Mouse (Mus musculus) midbrain, embryonic 15.5 days (tissue): ENCODE data around the gene Pip. TPM values are rescaled to one million over a fixed set of nuclear protein-coding genes. Genes with fewer than 3 reads are reported as not detected.

Experiments
- ATAC-seq: fragments of 200-750 bp; cut with Nextera tagmentation; replicated peaks from 2 replicates; pipeline ENCODE4 v1.8.0; 2017; ENCODE audit warnings: moderate TSS enrichment
- H3K27ac ChIP-seq: fragments of 300-500 bp; sonication (generic); 2 replicates; pipeline ENCODE4 v1.5.1; 2015; ENCODE audit warnings: mild to moderate bottlenecking, inconsistent platforms
- H3K27me3 ChIP-seq: fragments of 300-500 bp; sonication (generic); replicated peaks from 2 replicates; pipeline ENCODE4 v1.6.1; 2015; ENCODE audit warnings: inconsistent platforms
- H3K36me3 ChIP-seq: fragments of 300-500 bp; sonication (generic); replicated peaks from 2 replicates; pipeline ENCODE4 v1.6.1; 2015; ENCODE audit warnings: inconsistent platforms
- H3K4me1 ChIP-seq: fragments of 300-500 bp; sonication (generic); 2 replicates; pipeline ENCODE4 v1.6.1; 2015; ENCODE audit warnings: inconsistent platforms
- H3K4me2 ChIP-seq: fragments of 300-500 bp; sonication (generic); 2 replicates; pipeline ENCODE4 v1.6.1; 2015; ENCODE audit warnings: inconsistent platforms, mild to moderate bottlenecking, moderate library complexity
- H3K4me3 ChIP-seq: fragments of 300-500 bp; sonication (generic); 2 replicates; pipeline ENCODE4 v1.5.1; 2015; ENCODE audit warnings: mild to moderate bottlenecking, inconsistent platforms
- H3K9ac ChIP-seq: fragments of 300-500 bp; sonication (generic); 2 replicates; pipeline ENCODE4 v1.6.1; 2015; ENCODE audit warnings: mild to moderate bottlenecking, inconsistent platforms
- H3K9me3 ChIP-seq: fragments of 300-500 bp; sonication (generic); 2 replicates; pipeline ENCODE4 v1.6.1; 2016; ENCODE audit warnings: inconsistent platforms
- WGBS: fragments of 180-500 bp; shearing (Covaris S2); methylation state at CpG from one replicate; pipeline ENCODE4 v1.1.7; 2015; ENCODE audit warnings: mixed read lengths; 5-methylcytosine and 5-hydroxymethylcytosine counted together
- polyA plus RNA-seq: library from polyadenylated mRNA; unstranded; fragments of >200 nt; fragmentation: Nextera tagmentation; extraction: Ambion mirVana; gene quantifications from 2 replicates; pipeline ENCODE4 v1.2.1, GENCODE M21; 2015

Pip gene
- not detected in 2 replicates for polyA plus RNA-seq

- H3K36me3 ChIP-seq = no peaks in the 10 kb centered on the region
- no peak within 1 kb of the TSS for H3K4me3 ChIP-seq
- no peaks in the 10 kb centered on the region for H3K27me3 ChIP-seq
- ATAC-seq = no peak
- no peaks in the 10 kb centered on the region for H3K9me3 ChIP-seq
- no peaks in the 10 kb centered on the region for H3K4me1 ChIP-seq
- no peak within 1 kb of the TSS for H3K27ac ChIP-seq
- WGBS = 85% methylated on average over 2 of the region's 2 CpGs
- no peak within 1 kb of the TSS for H3K4me2 ChIP-seq
- H3K9ac ChIP-seq = no peak within 1 kb of the TSS
Observed at GRCm38 (mm10) chr6:41847235-41847634, at the start of gene Pip. Gene Pip (plus strand): TSS chr6:41847535.

- H3K4me1 ChIP-seq = no peaks in the 10 kb centered on the region
- no peak overlapping the region for H3K4me3 ChIP-seq
- no peaks in the 10 kb centered on the region for H3K9me3 ChIP-seq
- H3K27ac ChIP-seq = no peak overlapping the region
- no peaks in the 10 kb centered on the region for H3K27me3 ChIP-seq
- no peak for ATAC-seq
- no peak overlapping the region for H3K4me2 ChIP-seq
- no peak overlapping the region for H3K9ac ChIP-seq
- H3K36me3 ChIP-seq = no peaks in the 10 kb centered on the region
Observed at GRCm38 (mm10) chr6:41824086-41824485, 23.2 kb upstream of the Pip start.

GRCm38 (mm10) chr6:41829516-41829915, 17.8 kb upstream of the Pip start:
- Histone ChIP-seq H3K4me1 (no peaks in the 10 kb centered on the region), H3K9me3 (no peaks in the 10 kb centered on the region), H3K36me3 (no peaks in the 10 kb centered on the region), H3K4me2 (no peak overlapping the region), H3K27ac (no peak overlapping the region), H3K4me3 (no peak overlapping the region), H3K27me3 (no peaks in the 10 kb centered on the region), H3K9ac (no peak overlapping the region)
- 71% methylated on average over 2 of the region's 2 CpGs for WGBS
- no peak for ATAC-seq

- no peak within 1 kb of the TSS for H3K9ac ChIP-seq
- H3K36me3 ChIP-seq = no peaks in the 10 kb centered on the region
- H3K4me3 ChIP-seq = no peak within 1 kb of the TSS
- H3K4me1 ChIP-seq = no peaks in the 10 kb centered on the region
- no peak within 1 kb of the TSS for H3K27ac ChIP-seq
- WGBS = 91% methylated on average over 3 of the region's 3 CpGs
- H3K27me3 ChIP-seq = no peaks in the 10 kb centered on the region
- no peak for ATAC-seq
- no peak within 1 kb of the TSS for H3K4me2 ChIP-seq
- H3K9me3 ChIP-seq = no peaks in the 10 kb centered on the region
Observed at GRCm38 (mm10) chr6:41852689-41853088, 5.4 kb downstream of the Pip start, which contains the start of gene Sval2. Gene Sval2 (plus strand): TSS chr6:41852989.

- Histone ChIP-seq H3K27me3 (no peaks in the 10 kb centered on the region), H3K4me2 (no peak overlapping the region), H3K9me3 (no peaks in the 10 kb centered on the region), H3K36me3 (no peaks in the 10 kb centered on the region), H3K9ac (no peak overlapping the region), H3K4me1 (no peaks in the 10 kb centered on the region), H3K27ac (no peak overlapping the region), H3K4me3 (no peak overlapping the region)
- WGBS = 89% methylated on average over 2 of the region's 2 CpGs
- ATAC-seq = no peak
Observed at GRCm38 (mm10) chr6:41864038-41864437, 16.7 kb downstream of the Pip start.

Other genes starting within 250 kb of the Pip start
- 43.7 and 44.2 TPM in 2 replicates for gene Ephb6, start 242.1 kb upstream of the Pip start, polyA plus RNA-seq
- gene Trpv6, start 211.1 kb upstream of the Pip start, polyA plus RNA-seq = 0.89 and 1.3 TPM in 2 replicates
- not detected in 2 replicates for gene Trpv5, start 166.8 kb upstream of the Pip start, polyA plus RNA-seq
- not detected in 2 replicates for gene Llcfc1, start 163.1 kb upstream of the Pip start, polyA plus RNA-seq
- gene Kel, start 143.2 kb upstream of the Pip start, polyA plus RNA-seq = 0.21 and 0.75 TPM in 2 replicates
- not detected in 2 replicates for gene Olfr459, start 72.4 kb upstream of the Pip start, polyA plus RNA-seq
- gene Sval2, start 5.5 kb downstream of the Pip start, polyA plus RNA-seq = not detected in 2 replicates
- gene Sval1, start 104.1 kb downstream of the Pip start, polyA plus RNA-seq = not detected in 2 replicates
- gene Sval3, start 120.6 kb downstream of the Pip start, polyA plus RNA-seq = not detected in 2 replicates
- gene Sva, start 190.9 kb downstream of the Pip start, polyA plus RNA-seq = not detected in 2 replicates